Mouse (Mus musculus) cerebellum, adult 2 months (tissue): Measurements from ENCODE around the gene Dse.

Experiments
- CTCF ChIP-seq: fragments of 200-500 bp; IDR thresholded peaks from 2 replicates; pipeline ENCODE4 v1.5.1; 2011; ENCODE audit warnings: low read depth, mild to moderate bottlenecking, control low read depth, low read length, moderate library complexity, borderline replicate concordance; ENCODE audit not compliant: insufficient read depth
- POLR2A ChIP-seq: fragments of 200-500 bp; IDR thresholded peaks from 2 replicates; pipeline ENCODE4 v1.6.1; 2011; ENCODE audit warnings: low read length, control low read depth, borderline replicate concordance; ENCODE audit not compliant: insufficient read depth

- TF ChIP-seq CTCF (no peak), POLR2A (no peak)
Measured at GRCm38 (mm10) chr10:34221909-34222620, 14.6 kb upstream of the Dse start.
